Mouse (Mus musculus) limb, embryonic 10.5 days (tissue): ENCODE data around the gene Hormad2. TPM values are rescaled to one million over a fixed set of nuclear protein-coding genes. Genes with fewer than 3 reads are reported as not detected.

Source experiments
- DNase-seq: peaks from one replicate; pipeline ENCODE4 v3.0.0-alpha.2; 2017; ENCODE audit warnings: low spot score
- H3K27ac ChIP-seq: fragments of 300-500 bp; sonication (generic); 2 replicates; pipeline ENCODE4 v1.5.1; 2016; ENCODE audit warnings: mild to moderate bottlenecking
- H3K27me3 ChIP-seq: fragments of 300-500 bp; sonication (generic); 2 replicates; pipeline ENCODE4 v1.6.1; 2016; ENCODE audit warnings: low read depth, mild to moderate bottlenecking; ENCODE audit not compliant: poor library complexity, severe bottlenecking
- H3K36me3 ChIP-seq: fragments of 300-500 bp; sonication (generic); 2 replicates; pipeline ENCODE4 v1.6.1; 2016; ENCODE audit warnings: mild to moderate bottlenecking, moderate library complexity
- H3K4me1 ChIP-seq: fragments of 300-500 bp; sonication (generic); 2 replicates; pipeline ENCODE4 v1.6.1; 2016
- H3K4me3 ChIP-seq: fragments of 300-500 bp; sonication (generic); 2 replicates; pipeline ENCODE4 v1.5.1; 2016; ENCODE audit warnings: mild to moderate bottlenecking, moderate library complexity
- H3K9me3 ChIP-seq: fragments of 300-500 bp; sonication (generic); replicated peaks from 2 replicates; pipeline ENCODE4 v1.6.1; 2016; ENCODE audit warnings: mild to moderate bottlenecking
- WGBS: fragments of 180-500 bp; shearing (Covaris S2); methylation state at CpG from one replicate; pipeline ENCODE4 v1.1.7; 2016; 5-methylcytosine and 5-hydroxymethylcytosine counted together
- polyA plus RNA-seq: library from polyadenylated mRNA; unstranded; fragments of >200 nt; fragmentation: Nextera tagmentation; extraction: Ambion mirVana; gene quantifications from 2 replicates; pipeline ENCODE4 v1.2.1, GENCODE M21; 2016

The Hormad2 gene
- polyA plus RNA-seq, 1 experiment from 2014 or later = 0.99 TPM

DNA sequence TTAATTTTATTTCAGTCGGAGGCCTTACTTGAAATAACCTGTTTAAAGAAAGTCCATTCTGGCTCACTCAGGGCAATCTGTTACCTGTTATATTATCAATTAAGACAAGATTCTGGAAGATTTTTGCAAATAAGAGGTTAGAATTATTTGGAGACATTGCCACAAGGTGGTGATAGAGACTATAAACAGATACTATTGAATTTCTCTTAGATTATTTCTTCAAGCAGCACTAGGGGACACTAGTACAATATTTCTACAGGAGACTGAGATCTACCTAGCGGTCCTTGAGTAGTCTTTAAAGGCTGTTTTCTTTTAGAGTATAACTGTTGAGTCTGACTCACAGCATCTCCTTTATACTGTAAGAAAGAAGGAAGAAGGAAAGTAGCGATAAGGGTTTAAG, 4.3 kb downstream of the Hormad2 start:
- no peak overlapping the region for H3K4me3 ChIP-seq
- no peak for DNase-seq
- H3K27ac ChIP-seq = no peak overlapping the region
- H3K27me3 ChIP-seq = no peaks in the 10 kb centered on the region
- H3K36me3 ChIP-seq = no peaks in the 10 kb centered on the region
- H3K4me1 ChIP-seq = peaks cover 6% of the 10 kb centered on the region
- WGBS = 85% methylated on average over 3 of the region's 3 CpGs
- H3K9me3 ChIP-seq = no peaks in the 10 kb centered on the region

- no peak overlapping the region for H3K27ac ChIP-seq
- no peaks in the 10 kb centered on the region for H3K9me3 ChIP-seq
- WGBS = 75% methylated on average over 4 of the region's 4 CpGs
- DNase-seq = no peak
- no peaks in the 10 kb centered on the region for H3K36me3 ChIP-seq
- no peaks in the 10 kb centered on the region for H3K27me3 ChIP-seq
- H3K4me3 ChIP-seq = no peak overlapping the region
- no peaks in the 10 kb centered on the region for H3K4me1 ChIP-seq
Observed at GRCm38 (mm10) chr11:4434461-4434860, 6.4 kb downstream of the Hormad2 start.

- 92% methylated on average over 8 of the region's 8 CpGs for WGBS
- Histone ChIP-seq H3K36me3 (no peaks in the 10 kb centered on the region), H3K27ac (no peak overlapping the region), H3K9me3 (no peaks in the 10 kb centered on the region), H3K4me1 (no peaks in the 10 kb centered on the region), H3K4me3 (no peak overlapping the region), H3K27me3 (no peaks in the 10 kb centered on the region)
- no peak for DNase-seq
Observed at GRCm38 (mm10) chr11:4423818-4424217, 17.1 kb downstream of the Hormad2 start.

GRCm38 (mm10) chr11:4422494-4423425, 18.1 kb downstream of the Hormad2 start:
- DNase-seq = no peak
- WGBS = 89% methylated on average over 16 of the region's 16 CpGs

GRCm38 (mm10) chr11:4421933-4422488, 18.9 kb downstream of the Hormad2 start:
- WGBS = 48% methylated on average over 6 of the region's 6 CpGs
- no peak for DNase-seq

More at GRCm38 (mm10) chr11:4422494-4423425, 18.1 kb downstream of the Hormad2 start:
- Histone ChIP-seq H3K27me3 (no peaks in the 10 kb centered on the region), H3K36me3 (no peaks in the 10 kb centered on the region), H3K4me3 (no peak overlapping the region), H3K9me3 (no peaks in the 10 kb centered on the region), H3K4me1 (no peaks in the 10 kb centered on the region), H3K27ac (no peak overlapping the region)

GRCm38 (mm10) chr11:4417986-4418385, 22.9 kb downstream of the Hormad2 start:
- H3K36me3 ChIP-seq = no peaks in the 10 kb centered on the region
- no peaks in the 10 kb centered on the region for H3K27me3 ChIP-seq
- H3K27ac ChIP-seq = no peak overlapping the region
- WGBS = 88% methylated on average over 3 of the region's 3 CpGs
- H3K4me1 ChIP-seq = no peaks in the 10 kb centered on the region
- H3K9me3 ChIP-seq = no peaks in the 10 kb centered on the region
- H3K4me3 ChIP-seq = no peak overlapping the region
- no peak for DNase-seq

More at GRCm38 (mm10) chr11:4421933-4422488, 18.9 kb downstream of the Hormad2 start:
- Histone ChIP-seq H3K4me1 (no peaks in the 10 kb centered on the region), H3K27me3 (no peaks in the 10 kb centered on the region), H3K36me3 (no peaks in the 10 kb centered on the region), H3K4me3 (no peak overlapping the region), H3K9me3 (no peaks in the 10 kb centered on the region), H3K27ac (no peak overlapping the region)

DNA sequence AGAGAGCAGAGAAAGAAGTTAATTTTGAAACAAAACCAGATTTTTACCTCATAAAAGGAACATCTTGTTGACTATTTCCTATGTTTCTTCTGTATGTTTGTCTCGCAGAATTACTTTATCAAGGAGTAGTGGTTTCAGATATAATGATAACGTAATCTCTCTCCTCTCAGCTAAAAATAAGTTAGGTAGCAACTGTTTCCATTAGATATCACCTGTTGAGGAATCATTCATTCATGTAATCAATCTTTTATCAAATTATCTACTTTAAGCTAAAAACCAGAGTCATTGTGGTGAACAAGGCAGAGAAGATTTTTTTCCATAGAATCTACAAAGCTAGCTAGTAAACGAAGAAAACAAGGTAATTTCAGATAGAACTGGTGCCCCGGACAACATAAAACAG, 28.6 kb downstream of the Hormad2 start:
- DNase-seq = no peak
- Histone ChIP-seq H3K27me3 (no peaks in the 10 kb centered on the region), H3K36me3 (no peaks in the 10 kb centered on the region), H3K9me3 (no peaks in the 10 kb centered on the region), H3K4me3 (no peak overlapping the region), H3K27ac (no peak overlapping the region), H3K4me1 (no peaks in the 10 kb centered on the region)
- 92% methylated on average over 4 of the region's 4 CpGs for WGBS

- 39% methylated on average over 4 of the region's 4 CpGs for WGBS
- no peaks in the 10 kb centered on the region for H3K4me1 ChIP-seq
- no peaks in the 10 kb centered on the region for H3K36me3 ChIP-seq
- no peak overlapping the region for H3K4me3 ChIP-seq
- no peaks in the 10 kb centered on the region for H3K27me3 ChIP-seq
- no peak for DNase-seq
- no peaks in the 10 kb centered on the region for H3K9me3 ChIP-seq
- no peak overlapping the region for H3K27ac ChIP-seq
Observed at GRCm38 (mm10) chr11:4404277-4404676, 36.6 kb downstream of the Hormad2 start.

GRCm38 (mm10) chr11:4403381-4403780, 37.5 kb downstream of the Hormad2 start:
- 82% methylated on average over 7 of the region's 7 CpGs for WGBS
- H3K27ac ChIP-seq = no peak overlapping the region
- H3K36me3 ChIP-seq = no peaks in the 10 kb centered on the region
- no peaks in the 10 kb centered on the region for H3K4me1 ChIP-seq
- no peaks in the 10 kb centered on the region for H3K27me3 ChIP-seq
- H3K9me3 ChIP-seq = no peaks in the 10 kb centered on the region
- no peak for DNase-seq
- H3K4me3 ChIP-seq = no peak overlapping the region

GRCm38 (mm10) chr11:4401251-4401650, 39.7 kb downstream of the Hormad2 start:
- WGBS = 70% methylated on average over 5 of the region's 5 CpGs
- Histone ChIP-seq H3K36me3 (no peaks in the 10 kb centered on the region), H3K4me3 (no peak overlapping the region)

GRCm38 (mm10) chr11:4394226-4394625, 46.7 kb downstream of the Hormad2 start:
- no peak overlapping the region for H3K4me3 ChIP-seq
- H3K27ac ChIP-seq = no peak overlapping the region
- no peaks in the 10 kb centered on the region for H3K27me3 ChIP-seq
- no peaks in the 10 kb centered on the region for H3K4me1 ChIP-seq
- no peaks in the 10 kb centered on the region for H3K36me3 ChIP-seq
- no peaks in the 10 kb centered on the region for H3K9me3 ChIP-seq
- DNase-seq = no peak

More at GRCm38 (mm10) chr11:4401251-4401650, 39.7 kb downstream of the Hormad2 start:
- H3K27ac ChIP-seq = no peak overlapping the region
- no peak for DNase-seq
- H3K27me3 ChIP-seq = no peaks in the 10 kb centered on the region
- H3K9me3 ChIP-seq = no peaks in the 10 kb centered on the region
- no peaks in the 10 kb centered on the region for H3K4me1 ChIP-seq

DNA sequence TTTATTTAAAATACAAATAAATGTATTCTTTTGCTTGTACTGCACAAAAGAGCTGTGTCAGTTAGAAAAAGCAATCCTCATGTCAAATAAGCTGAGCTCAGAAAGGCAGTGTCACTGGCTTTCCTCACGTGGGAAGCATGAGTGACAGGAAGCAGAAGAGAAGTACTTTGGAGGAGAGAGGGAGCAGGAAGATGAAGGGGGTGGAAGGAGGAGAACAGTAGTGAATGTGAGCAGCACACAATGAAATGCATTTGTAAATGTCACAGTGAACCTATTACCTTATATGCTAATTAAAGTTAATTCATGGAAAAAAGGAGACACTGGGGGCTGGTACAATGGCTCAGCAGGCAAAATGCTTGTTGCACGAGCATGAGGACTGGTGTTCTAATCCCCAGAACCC, 52.9 kb downstream of the Hormad2 start:
- no peak overlapping the region for H3K27ac ChIP-seq
- no peaks in the 10 kb centered on the region for H3K9me3 ChIP-seq
- H3K36me3 ChIP-seq = no peaks in the 10 kb centered on the region
- DNase-seq = no peak
- no peaks in the 10 kb centered on the region for H3K4me1 ChIP-seq
- no peaks in the 10 kb centered on the region for H3K27me3 ChIP-seq
- no peak overlapping the region for H3K4me3 ChIP-seq
- 35% methylated on average over 2 of the region's 2 CpGs for WGBS

- 90% methylated on average over 7 of the region's 7 CpGs for WGBS
- no peak overlapping the region for H3K27ac ChIP-seq
- H3K36me3 ChIP-seq = no peaks in the 10 kb centered on the region
- no peaks in the 10 kb centered on the region for H3K9me3 ChIP-seq
- no peaks in the 10 kb centered on the region for H3K27me3 ChIP-seq
- no peaks in the 10 kb centered on the region for H3K4me1 ChIP-seq
- DNase-seq = no peak
- H3K4me3 ChIP-seq = no peak overlapping the region
Observed at GRCm38 (mm10) chr11:4382321-4382720, 58.6 kb downstream of the Hormad2 start.
